Mouse (Mus musculus): ENCODE data around the gene Wfdc15b.

Gene Wfdc15b

DNA sequence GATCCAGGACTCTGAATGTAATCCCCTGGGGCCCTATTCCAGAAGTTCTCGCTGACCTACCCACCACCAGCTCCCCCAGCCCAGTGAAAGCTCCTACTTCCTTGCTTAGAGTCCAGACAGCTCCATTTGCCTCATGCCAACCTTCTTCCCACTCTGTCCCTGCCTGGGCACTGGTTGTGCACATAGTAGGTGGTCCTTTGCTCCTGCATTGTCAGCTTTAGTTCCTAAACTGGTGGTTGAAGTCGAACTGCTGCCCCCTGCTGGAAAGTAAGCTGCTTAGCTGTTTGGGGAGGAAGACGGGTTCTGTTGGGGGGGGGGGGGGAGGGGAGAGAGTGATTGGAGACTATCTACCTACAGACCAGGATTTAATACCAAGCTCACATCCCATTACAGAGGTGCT lies 41.3 kb downstream of the Wfdc15b start:
- no peak for DNase-seq (ENCODE audit: low spot score in 2 of 2)

DNA sequence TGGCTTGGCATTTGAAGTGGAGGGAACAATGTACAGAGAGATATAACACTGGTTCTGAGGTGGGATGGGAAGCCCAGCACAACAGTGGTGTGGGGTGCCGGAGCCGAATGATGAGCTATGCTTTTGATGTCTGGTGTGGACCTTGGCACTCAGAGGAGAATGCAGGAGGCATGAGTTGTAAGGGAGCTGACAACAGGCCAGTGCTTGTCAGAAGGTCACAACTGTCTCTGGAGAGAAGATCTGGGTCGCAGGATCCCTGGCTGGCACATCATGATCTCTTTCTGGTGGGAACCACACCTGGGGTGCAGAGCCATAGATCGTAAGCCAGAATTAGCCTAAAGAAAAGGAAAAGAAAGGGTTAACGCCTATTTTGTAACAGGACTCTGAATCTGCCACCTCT lies 43.6 kb downstream of the Wfdc15b start:
- no peak for DNase-seq (ENCODE audit: low spot score in 2 of 2)

DNA sequence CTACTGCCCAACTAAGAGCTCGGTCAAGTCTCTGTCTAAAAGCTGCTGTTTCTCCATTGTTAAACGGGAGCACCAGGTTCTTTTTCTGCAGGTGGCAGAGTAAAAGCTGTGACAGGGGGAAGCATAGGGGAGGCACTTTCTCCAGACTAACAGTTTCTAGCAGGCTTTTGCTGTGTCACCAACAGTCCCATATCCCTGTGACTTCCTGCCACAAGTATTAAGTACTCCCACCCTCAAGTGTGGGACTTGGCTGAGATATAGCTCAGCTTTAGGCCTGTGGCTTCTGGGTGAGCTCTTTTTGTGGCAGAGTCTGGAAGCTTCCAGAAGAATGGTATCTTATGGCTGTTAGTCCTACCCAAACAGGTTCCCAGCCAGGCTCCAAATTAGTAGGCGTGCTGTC lies 45.6 kb downstream of the Wfdc15b start:
- DNase-seq (ENCODE audit: low spot score in 2 of 2), result no peak

DNA sequence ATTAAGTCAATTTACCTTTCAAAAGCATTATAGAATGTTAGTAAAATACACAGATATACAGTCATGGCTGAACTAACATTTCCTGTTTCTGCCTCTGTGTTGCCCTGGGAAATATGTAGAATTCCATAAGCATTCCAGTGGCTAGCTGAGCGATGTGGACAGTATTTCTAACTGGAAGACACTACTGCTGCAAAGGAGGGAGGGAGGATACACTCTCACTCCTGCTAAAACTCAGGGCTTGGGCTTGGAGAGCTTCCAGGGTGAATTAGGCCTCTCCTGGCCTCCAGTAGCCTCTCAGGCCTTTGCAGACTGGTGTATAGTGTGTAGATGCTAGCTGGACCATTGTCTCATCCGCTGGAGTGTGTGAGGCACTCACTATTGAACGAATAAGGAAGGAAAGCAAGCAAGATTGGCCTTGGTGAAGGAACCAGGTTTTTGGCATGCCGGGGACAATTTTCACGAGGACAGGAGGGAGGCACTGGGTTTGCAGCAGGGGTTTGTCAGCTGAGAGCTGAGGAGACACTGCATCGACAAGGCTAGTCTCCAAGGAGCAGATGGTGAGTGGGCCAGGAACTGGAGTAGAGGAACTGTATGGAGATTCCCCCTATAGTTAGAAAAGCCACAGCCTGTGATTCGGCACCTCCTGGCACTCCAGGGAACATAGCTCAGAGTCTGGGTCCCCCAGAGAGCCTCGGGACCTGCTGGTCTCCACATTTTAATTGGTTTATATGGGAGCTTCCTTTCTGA lies 46.6 kb downstream of the Wfdc15b start:
- DNase-seq (ENCODE audit: low spot score in 2 of 2), result peak; percentile 84 to 88

DNA sequence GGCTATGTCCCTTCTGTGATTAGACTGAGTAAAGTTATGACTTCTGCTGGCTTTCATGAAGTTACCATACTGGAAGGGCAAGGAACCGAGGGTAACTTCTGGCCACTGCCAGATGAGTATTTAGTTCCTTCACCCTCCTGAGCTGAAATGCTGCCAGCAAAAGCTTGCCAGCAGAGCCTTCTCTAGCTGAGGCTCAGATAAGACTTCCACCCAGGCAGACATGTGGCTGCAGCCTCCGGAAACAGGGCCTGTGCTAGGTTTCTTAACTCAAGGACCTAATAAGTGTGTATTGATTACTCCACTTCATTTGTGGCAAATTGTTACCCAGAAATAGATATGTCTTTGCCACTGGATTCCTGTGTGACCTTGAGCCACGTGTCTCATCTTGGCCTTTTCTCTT lies 48.1 kb downstream of the Wfdc15b start:
- DNase-seq (ENCODE audit: low spot score in 2 of 2), result no peak

DNA sequence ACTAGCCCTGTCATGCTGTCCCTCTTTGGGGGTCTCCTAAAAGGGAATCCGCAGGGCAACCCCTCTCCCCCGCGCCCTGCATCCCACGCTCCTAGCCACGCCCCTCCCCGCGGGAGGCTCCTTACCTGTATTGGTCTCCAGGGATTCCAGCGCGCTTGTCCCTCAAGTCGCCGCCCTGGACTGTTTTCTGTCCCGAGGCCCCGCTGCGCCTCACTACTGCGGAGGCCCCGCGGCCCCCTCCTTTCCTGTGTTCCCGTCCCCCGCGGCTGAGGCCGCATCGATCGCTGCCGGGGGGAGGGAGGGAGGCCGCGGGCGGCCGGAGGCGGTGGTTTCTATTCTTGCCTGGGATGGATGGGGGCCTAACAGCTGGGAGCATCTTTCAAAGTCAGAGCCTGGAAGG lies 50.6 kb downstream of the Wfdc15b start, which contains the start of gene Kcns1:
TSS of gene Kcns1 (minus strand) at position 212 of the 400 bp plus-strand sequence.
- peak in 1 of 2 experiments; percentile 28 for DNase-seq (ENCODE audit: low spot score in 2 of 2)

DNA sequence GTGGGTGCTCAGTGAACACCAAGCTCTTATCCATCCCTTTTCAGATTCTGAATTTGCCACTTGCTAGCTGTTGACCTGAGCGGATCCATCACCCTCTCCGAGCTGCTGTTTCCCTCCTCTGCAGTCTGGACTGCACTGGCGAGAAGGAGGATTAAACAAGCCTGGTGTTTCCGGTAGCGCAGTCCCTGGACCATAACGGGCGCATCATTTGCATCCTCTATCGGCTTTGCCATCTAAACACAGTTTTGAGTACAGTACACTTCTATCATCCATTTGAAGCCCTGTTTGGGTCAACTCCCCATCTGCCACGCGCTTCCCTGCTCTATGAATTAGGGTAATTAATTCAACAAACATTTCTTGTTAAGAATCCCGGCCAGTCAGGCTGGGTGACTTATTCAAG lies 51.1 kb downstream of the Wfdc15b start:
- no peak for DNase-seq (ENCODE audit: low spot score in 2 of 2)

DNA sequence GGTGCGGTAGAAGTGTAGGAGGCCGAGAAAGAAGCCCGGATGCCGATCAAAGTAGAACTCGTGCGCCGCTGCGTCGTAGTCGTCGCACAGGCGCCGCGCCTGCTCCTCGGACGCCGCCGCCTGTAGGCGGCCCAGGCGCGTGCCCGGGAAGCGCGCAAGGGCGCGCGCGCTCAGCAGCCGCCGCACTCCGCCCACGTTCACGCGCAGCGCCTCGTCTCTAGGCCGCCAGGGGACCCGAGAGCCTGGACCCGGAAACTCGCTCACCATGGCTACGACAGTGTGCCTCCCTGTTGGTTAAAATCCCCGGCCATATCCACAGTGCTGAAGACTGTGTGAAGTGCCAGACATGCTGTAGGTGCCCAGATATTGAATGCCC lies 52.9 kb downstream of the Wfdc15b start:
- DNase-seq (ENCODE audit: low spot score in 2 of 2), result peak in 1 of 2 experiments; percentile 38

DNA sequence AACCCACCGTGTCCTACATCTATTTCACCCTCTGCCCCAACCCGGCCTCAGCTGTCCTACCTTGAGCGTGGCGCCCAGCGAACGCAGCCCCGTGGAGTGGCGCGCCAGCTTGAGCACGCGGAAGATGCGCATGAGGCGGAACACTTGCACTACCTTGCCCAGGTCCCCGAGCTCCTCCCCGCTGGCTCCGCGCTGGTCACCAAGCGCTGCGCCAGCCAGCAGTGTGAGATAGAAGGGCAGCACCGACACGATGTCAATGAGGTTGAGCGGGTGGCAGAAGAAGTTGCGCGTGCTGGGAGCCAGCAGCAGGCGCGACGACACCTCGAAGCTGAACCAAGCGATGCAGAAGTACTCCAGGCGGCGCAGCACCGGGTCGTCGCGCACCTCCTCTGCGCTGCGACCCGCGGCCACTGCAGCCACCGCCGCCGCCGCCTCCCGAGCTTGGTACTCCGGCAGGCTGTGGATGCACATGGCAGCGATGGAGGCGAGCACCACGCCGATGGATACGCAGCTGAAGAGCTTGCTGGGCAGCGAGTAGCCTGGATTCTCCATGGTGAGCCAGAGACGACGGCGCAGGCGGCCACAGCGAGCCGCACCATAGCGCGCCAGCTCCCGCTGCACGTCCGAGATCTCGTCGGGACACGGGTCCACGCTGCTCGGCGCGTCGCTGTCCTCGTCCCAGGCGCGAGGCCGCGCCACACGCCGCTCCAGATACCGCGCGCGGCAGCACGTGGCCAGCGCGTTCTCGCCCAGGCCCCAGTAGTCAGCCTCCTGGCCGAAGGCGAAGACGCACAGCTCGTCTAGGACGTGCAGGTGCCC lies 53.5 kb downstream of the Wfdc15b start:
- peak in 1 of 2 experiments; percentile 17 for DNase-seq (ENCODE audit: low spot score in 2 of 2)

DNA sequence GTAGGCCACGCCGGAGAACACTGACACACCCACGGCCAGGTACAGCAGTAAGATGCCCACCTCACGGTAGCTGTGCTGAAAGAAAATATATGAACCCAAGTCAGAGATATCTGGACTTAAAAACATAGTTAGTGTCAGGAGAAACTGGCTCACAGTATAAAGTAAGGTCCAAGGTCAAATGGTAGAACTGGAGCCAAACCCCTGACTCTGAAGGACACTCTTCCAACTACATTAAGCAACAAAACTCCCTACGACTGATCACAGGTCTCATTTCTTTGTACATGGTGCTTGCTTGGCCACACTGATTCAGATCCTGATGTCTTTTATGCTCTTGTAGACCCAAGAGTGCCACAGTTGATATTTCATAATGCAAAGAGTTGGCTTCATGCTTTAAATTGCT lies 56.5 kb downstream of the Wfdc15b start:
- DNase-seq (ENCODE audit: low spot score in 2 of 2), result no peak
